In genomic region chr10:45045268-45045928, GRCm38 (mm10) we compare ENCODE assay signal across 8 mouse cellular contexts. TPM values are rescaled to one million over a fixed set of nuclear protein-coding genes. Genes with fewer than 3 reads are reported as not detected.
DNase-seq lines count a peak whose midpoint lies in the region; ATAC-seq and TF ChIP-seq lines count a peak whose summit lies in the region.

No protein-coding gene starts in this region.

- no peak for ATAC-seq in heart, embryonic 13.5 days (ENCODE audit: extremely low read depth, insufficient number of reproducible peaks, low FRiP score, low TSS enrichment)
- ATAC-seq in neural tube, embryonic 15.5 days (ENCODE audit: low FRiP score) = peak; percentile 55; the same call in 1 of the 2 replicates

- 35% methylated on average over 12 of the region's 12 CpGs for WGBS in embryonic facial prominence, embryonic 10.5 days
- WGBS in heart, embryonic 13.5 days = 21% methylated on average over 12 of the region's 12 CpGs
- 23% methylated on average over 12 of the region's 12 CpGs for WGBS in lung, adult 2 months
- WGBS in neural tube, embryonic 15.5 days = 25% methylated on average over 12 of the region's 12 CpGs

- H3K27me3 ChIP-seq in embryonic facial prominence, embryonic 10.5 days (replicated peaks; ENCODE audit: low read depth, poor library complexity, severe bottlenecking) = peaks cover 22% of the 10 kb centered on the region; the same call in 1 of the 2 replicates
- H3K27me3 ChIP-seq in heart, embryonic 13.5 days (replicated peaks) = peaks cover 35% of the 10 kb centered on the region
- 0 out of 2 replicates have a peak, but pooled peaks cover 3% of the 10 kb centered on the region for H3K27me3 ChIP-seq in neural tube, embryonic 15.5 days (replicated peaks)

- H3K27ac ChIP-seq in embryonic facial prominence, embryonic 10.5 days (replicated peaks) = no peak overlapping the region
- no peak overlapping the region for H3K27ac ChIP-seq in heart, embryonic 13.5 days (replicated peaks)
- H3K27ac ChIP-seq in neural tube, embryonic 15.5 days (replicated peaks) = no peak overlapping the region

- peak; percentile 74 for TF ChIP-seq CTCF in lung, adult 2 months (IDR thresholded peaks at IDR 0.05; ENCODE audit: insufficient read depth, low read length)

- peak overlapping the region; percentile 56; the same call in 1 of the 2 replicates for H3K9ac ChIP-seq in heart, embryonic 13.5 days
- no peak overlapping the region for H3K9ac ChIP-seq in neural tube, embryonic 15.5 days (replicated peaks)

- no peaks in the 10 kb centered on the region for H3K36me3 ChIP-seq in embryonic facial prominence, embryonic 10.5 days (replicated peaks)
- no peaks in the 10 kb centered on the region for H3K36me3 ChIP-seq in heart, embryonic 13.5 days
- H3K36me3 ChIP-seq in neural tube, embryonic 15.5 days = no peaks in the 10 kb centered on the region

- DNase-seq in A20 (ENCODE audit: low read depth, low spot score) = peak; percentile 80
- peak; percentile 87 for DNase-seq in adrenal gland, postnatal 10 days
- DNase-seq in embryonic facial prominence, embryonic 10.5 days (ENCODE audit: low spot score) = peak; percentile 80
- DNase-seq in kidney, postnatal 14 days = peak; percentile 80
- peak; percentile 71 for DNase-seq in lung, adult 2 months
- peak; percentile 28 for DNase-seq in testis, postnatal 14 days (ENCODE audit: low spot score)

- peak overlapping the region; percentile 36; the same call in 1 of the 2 replicates for H3K4me2 ChIP-seq in heart, embryonic 13.5 days
- H3K4me2 ChIP-seq in neural tube, embryonic 15.5 days = peak overlapping the region; percentile 25

- peaks cover 10% of the 10 kb centered on the region for H3K4me1 ChIP-seq in embryonic facial prominence, embryonic 10.5 days
- H3K4me1 ChIP-seq in heart, embryonic 13.5 days = peaks cover 14% of the 10 kb centered on the region
- peaks cover 7% of the 10 kb centered on the region for H3K4me1 ChIP-seq in lung, adult 2 months (ENCODE audit: control insufficient read depth, insufficient read depth, low read length)
- no peaks in the 10 kb centered on the region; the same call in 1 of the 2 replicates for H3K4me1 ChIP-seq in neural tube, embryonic 15.5 days

- TF ChIP-seq POLR2A in lung, adult 2 months (IDR thresholded peaks at IDR 0.05; ENCODE audit: borderline replicate concordance, extremely low read depth, low read depth, low read length) = no peak

- no peaks in the 10 kb centered on the region for H3K9me3 ChIP-seq in embryonic facial prominence, embryonic 10.5 days
- no peaks in the 10 kb centered on the region for H3K9me3 ChIP-seq in heart, embryonic 13.5 days
- no peaks in the 10 kb centered on the region for H3K9me3 ChIP-seq in neural tube, embryonic 15.5 days (replicated peaks)

- no peak overlapping the region for H3K4me3 ChIP-seq in embryonic facial prominence, embryonic 10.5 days
- no peak overlapping the region for H3K4me3 ChIP-seq in heart, embryonic 13.5 days
- no peak overlapping the region for H3K4me3 ChIP-seq in lung, adult 2 months (replicated peaks; ENCODE audit: extremely low read depth, low read depth, low read length)
- H3K4me3 ChIP-seq in neural tube, embryonic 15.5 days (replicated peaks) = no peak overlapping the region

RNA-seq across cellular contexts. Expression of gene Prep, which starts 21.6 kb away (rescaled TPM):
- 10 to 100 TPM; 15.3 to 16.8 TPM for total RNA-seq in adrenal gland, postnatal 10 days (2021)
- 41.7 and 43.9 TPM in 2 replicates for polyA plus RNA-seq in embryonic facial prominence, embryonic 10.5 days (2016; fragmentation: Nextera tagmentation; extraction: Ambion mirVana)
- 27.8 and 29.6 TPM in 2 replicates for polyA plus RNA-seq in heart, embryonic 13.5 days (2015; fragmentation: Nextera tagmentation; extraction: Ambion mirVana)
- polyA plus RNA-seq in lung, adult 2 months (2012; rRNA removed) = 18.0 and 19.8 TPM in 2 replicates
- 24.1 and 26.1 TPM in 2 replicates for polyA plus RNA-seq in neural tube, embryonic 15.5 days (2015; fragmentation: Nextera tagmentation; extraction: Ambion mirVana)

Comparison
In these comparisons a context has a peak if more than half of its experiments do, and no peak if none do; other contexts are left out.
1. DNase-seq: peak in every context shown above with its lines; median percentile 87 in adrenal gland, postnatal 10 days; 80 in A20; 80 in embryonic facial prominence, embryonic 10.5 days; 80 in kidney, postnatal 14 days; 71 in lung, adult 2 months; 28 in testis, postnatal 14 days.